Mouse (Mus musculus) stomach, embryonic 15.5 days (tissue): Measurements from ENCODE around the gene Fam53b. TPM values are rescaled to one million over a fixed set of nuclear protein-coding genes. Genes with fewer than 3 reads are reported as not detected.

Experiments
- ATAC-seq: fragments of 200-750 bp; cut with Nextera tagmentation; 2 replicates; pipeline ENCODE4 v1.8.0; 2017; ENCODE audit warnings: low read depth, moderate number of reproducible peaks, moderate TSS enrichment; ENCODE audit not compliant: insufficient read depth, low FRiP score
- H3K27ac ChIP-seq: fragments of 300-500 bp; sonication (generic); 2 replicates; pipeline ENCODE4 v1.5.1; 2015; ENCODE audit warnings: mild to moderate bottlenecking, inconsistent platforms
- H3K27me3 ChIP-seq: fragments of 300-500 bp; sonication (generic); replicated peaks from 2 replicates; pipeline ENCODE4 v1.6.1; 2015; ENCODE audit warnings: inconsistent platforms
- H3K36me3 ChIP-seq: fragments of 300-500 bp; sonication (generic); 2 replicates; pipeline ENCODE4 v1.6.1; 2015; ENCODE audit warnings: inconsistent platforms
- H3K4me1 ChIP-seq: fragments of 300-500 bp; sonication (generic); 2 replicates; pipeline ENCODE4 v1.6.1; 2015; ENCODE audit warnings: inconsistent platforms
- H3K4me2 ChIP-seq: fragments of 300-500 bp; sonication (generic); 2 replicates; pipeline ENCODE4 v1.6.1; 2015; ENCODE audit warnings: mild to moderate bottlenecking, inconsistent platforms
- H3K4me3 ChIP-seq: fragments of 300-500 bp; sonication (generic); replicated peaks from 2 replicates; pipeline ENCODE4 v1.5.1; 2015; ENCODE audit warnings: inconsistent platforms
- H3K9ac ChIP-seq: fragments of 300-500 bp; sonication (generic); 2 replicates; pipeline ENCODE4 v1.6.1; 2015; ENCODE audit warnings: inconsistent platforms
- H3K9me3 ChIP-seq: fragments of 300-500 bp; sonication (generic); 2 replicates; pipeline ENCODE4 v1.6.1; 2016; ENCODE audit warnings: inconsistent platforms
- WGBS: fragments of 180-500 bp; shearing (Covaris S2); methylation state at CpG from one replicate; pipeline ENCODE4 v1.1.7; 2015; 5-methylcytosine and 5-hydroxymethylcytosine counted together
- polyA plus RNA-seq: library from polyadenylated mRNA; unstranded; fragments of >200 nt; fragmentation: Nextera tagmentation; extraction: Ambion mirVana; gene quantifications from 2 replicates; pipeline ENCODE4 v1.2.1, GENCODE M21; 2015

Gene Fam53b
- polyA plus RNA-seq, 1 experiment from 2014 or later: 15.5 TPM

GRCm38 (mm10) chr7:132824346-132825022 is 10.8 kb upstream of the Fam53b start:
- H3K4me1 ChIP-seq: no peaks in the 10 kb centered on the region
- no peak overlapping the region for H3K9ac ChIP-seq
- 11% methylated on average over 1 of the region's 1 CpGs for whole genome bisulfite sequencing
- H3K27me3 ChIP-seq: no peaks in the 10 kb centered on the region
- H3K4me2 ChIP-seq: no peak overlapping the region
- H3K36me3 ChIP-seq: peaks cover 10% of the 10 kb centered on the region; the same call in 1 of the 2 replicates
- no peak for ATAC-seq
- H3K27ac ChIP-seq: no peak overlapping the region
- no peak overlapping the region for H3K4me3 ChIP-seq
- no peaks in the 10 kb centered on the region for H3K9me3 ChIP-seq

GRCm38 (mm10) chr7:132823832-132824231 is 10.1 kb upstream of the Fam53b start:
- Histone ChIP-seq H3K9me3 (no peaks in the 10 kb centered on the region), H3K4me3 (no peak overlapping the region), H3K4me1 (no peaks in the 10 kb centered on the region), H3K27ac (no peak overlapping the region), H3K27me3 (no peaks in the 10 kb centered on the region), H3K36me3 (peaks cover 10% of the 10 kb centered on the region; the same call in 1 of the 2 replicates), H3K4me2 (no peak overlapping the region), H3K9ac (no peak overlapping the region)
- no peak for ATAC-seq

- H3K4me2 ChIP-seq: no peak overlapping the region
- no peak overlapping the region for H3K4me3 ChIP-seq
- ATAC-seq: no peak
- no peak overlapping the region for H3K9ac ChIP-seq
- 80% methylated on average over 3 of the region's 3 CpGs for WGBS
- no peaks in the 10 kb centered on the region for H3K9me3 ChIP-seq
- H3K36me3 ChIP-seq: peaks cover 4% of the 10 kb centered on the region; the same call in 1 of the 2 replicates
- H3K27me3 ChIP-seq: no peaks in the 10 kb centered on the region
- no peak overlapping the region for H3K27ac ChIP-seq
- no peaks in the 10 kb centered on the region for H3K4me1 ChIP-seq
These were observed 7.0 kb upstream of the Fam53b start for GRCm38 (mm10) chr7:132820692-132821091.

GRCm38 (mm10) chr7:132817056-132817455 is 3.4 kb upstream of the Fam53b start:
- H3K4me1 ChIP-seq: no peaks in the 10 kb centered on the region
- no peak overlapping the region for H3K4me2 ChIP-seq
- no peaks in the 10 kb centered on the region for H3K27me3 ChIP-seq
- WGBS: 94% methylated on average over 6 of the region's 6 CpGs
- H3K9me3 ChIP-seq: no peaks in the 10 kb centered on the region
- H3K4me3 ChIP-seq: no peak overlapping the region
- no peak overlapping the region for H3K9ac ChIP-seq
- ATAC-seq: no peak
- H3K36me3 ChIP-seq: no peaks in the 10 kb centered on the region
- no peak overlapping the region for H3K27ac ChIP-seq

- no peak for ATAC-seq
- Histone ChIP-seq H3K4me1 (no peaks in the 10 kb centered on the region), H3K27ac (no peak overlapping the region), H3K9me3 (no peaks in the 10 kb centered on the region), H3K4me2 (no peak overlapping the region), H3K27me3 (no peaks in the 10 kb centered on the region), H3K9ac (no peak overlapping the region), H3K36me3 (no peaks in the 10 kb centered on the region), H3K4me3 (no peak overlapping the region)
- 74% methylated on average over 2 of the region's 2 CpGs for WGBS
These were observed 2.8 kb upstream of the Fam53b start for GRCm38 (mm10) chr7:132816528-132816927.

GRCm38 (mm10) chr7:132815081-132815480 is 1.4 kb upstream of the Fam53b start:
- Histone ChIP-seq H3K4me2 (no peak overlapping the region), H3K9me3 (no peaks in the 10 kb centered on the region), H3K36me3 (no peaks in the 10 kb centered on the region), H3K27ac (no peak overlapping the region), H3K9ac (no peak overlapping the region), H3K4me3 (no peak overlapping the region), H3K4me1 (peaks cover 8% of the 10 kb centered on the region), H3K27me3 (no peaks in the 10 kb centered on the region)
- ATAC-seq: no peak
- WGBS: 63% methylated on average over 5 of the region's 5 CpGs

GRCm38 (mm10) chr7:132814089-132814450 is 384 bp upstream of the Fam53b start:
- Histone ChIP-seq H3K9me3 (no peaks in the 10 kb centered on the region), H3K4me1 (peaks cover 18% of the 10 kb centered on the region), H3K27me3 (no peaks in the 10 kb centered on the region), H3K9ac (peak overlapping the region; percentile 67), H3K36me3 (no peaks in the 10 kb centered on the region), H3K27ac (peak overlapping the region; percentile 87; the same call in 1 of the 2 replicates), H3K4me3 (peak overlapping the region; percentile 72), H3K4me2 (peak overlapping the region; percentile 83)
- WGBS: 3% methylated on average over 7 of the region's 7 CpGs
- no peak for ATAC-seq

- peaks cover 29% of the 10 kb centered on the region for H3K4me1 ChIP-seq
- ATAC-seq: peak; percentile 16; the same call in 1 of the 2 replicates
These were observed 869 bp downstream of the Fam53b start for GRCm38 (mm10) chr7:132812619-132813415.

GRCm38 (mm10) chr7:132811716-132812618 is 1.7 kb downstream of the Fam53b start:
- H3K4me3 ChIP-seq: peak overlapping the region; percentile 72
- ATAC-seq: no peak
- no peaks in the 10 kb centered on the region for H3K27me3 ChIP-seq
- H3K9me3 ChIP-seq: no peaks in the 10 kb centered on the region
- peak overlapping the region; percentile 67 for H3K9ac ChIP-seq
- H3K4me1 ChIP-seq: peaks cover 38% of the 10 kb centered on the region
- no peaks in the 10 kb centered on the region for H3K36me3 ChIP-seq
- H3K27ac ChIP-seq: peak overlapping the region; percentile 87
- 20% methylated on average over 23 of the region's 23 CpGs for WGBS
- H3K4me2 ChIP-seq: peak overlapping the region; percentile 83

More at GRCm38 (mm10) chr7:132812619-132813415, 869 bp downstream of the Fam53b start:
- Histone ChIP-seq H3K4me3 (peak overlapping the region; percentile 72), H3K27me3 (no peaks in the 10 kb centered on the region), H3K4me2 (peak overlapping the region; percentile 83), H3K9me3 (no peaks in the 10 kb centered on the region), H3K36me3 (no peaks in the 10 kb centered on the region), H3K27ac (peak overlapping the region; percentile 87), H3K9ac (peak overlapping the region; percentile 67)
- under 1% methylated on average over 59 of the region's 59 CpGs for WGBS

GRCm38 (mm10) chr7:132810879-132811278 is 2.8 kb downstream of the Fam53b start:
- H3K36me3 ChIP-seq: no peaks in the 10 kb centered on the region
- no peak overlapping the region for H3K9ac ChIP-seq
- peak overlapping the region; percentile 4 for H3K4me2 ChIP-seq
- ATAC-seq: no peak
- H3K27ac ChIP-seq: peak overlapping the region; percentile 77; the same call in 1 of the 2 replicates
- H3K9me3 ChIP-seq: no peaks in the 10 kb centered on the region
- H3K4me3 ChIP-seq: no peak overlapping the region
- H3K27me3 ChIP-seq: no peaks in the 10 kb centered on the region
- H3K4me1 ChIP-seq: peaks cover 47% of the 10 kb centered on the region
- whole genome bisulfite sequencing: 72% methylated on average over 1 of the region's 1 CpGs

GRCm38 (mm10) chr7:132810368-132810767 is 3.3 kb downstream of the Fam53b start:
- WGBS: 33% methylated on average over 6 of the region's 6 CpGs
- peaks cover 52% of the 10 kb centered on the region for H3K4me1 ChIP-seq
- H3K4me2 ChIP-seq: 0 out of 2 replicates have a peak overlapping the region, but pooled peaks have one; percentile 4
- no peaks in the 10 kb centered on the region for H3K36me3 ChIP-seq
- H3K4me3 ChIP-seq: no peak overlapping the region
- no peaks in the 10 kb centered on the region for H3K9me3 ChIP-seq
- H3K9ac ChIP-seq: no peak overlapping the region
- no peaks in the 10 kb centered on the region for H3K27me3 ChIP-seq
- H3K27ac ChIP-seq: peak overlapping the region; percentile 77
- no peak for ATAC-seq
